Mouse (Mus musculus): ENCODE data around the gene Cxcl3. TPM values are rescaled to one million over a fixed set of nuclear protein-coding genes. Genes with fewer than 3 reads are reported as not detected.

Cxcl3 gene
- polyA plus RNA-seq, 2 experiments = 0.63 TPM; not detected in 1

GRCm38 (mm10) chr5:90838582-90838981 is 52.7 kb downstream of the Cxcl3 start:
- no peak for DNase-seq (ENCODE audit: low spot score)
- WGBS = 68% methylated on average over 5 of the region's 5 CpGs
- Histone ChIP-seq H3K9ac (ENCODE audit: low read depth, low read length, severe bottlenecking) (no peak overlapping the region), H3K9me3 (ENCODE audit: control insufficient read depth, low read length) (no peaks in the 10 kb centered on the region), H3K36me3 (ENCODE audit: control insufficient read depth, insufficient read depth, low read length) (no peaks in the 10 kb centered on the region), H3K4me1 (ENCODE audit: control insufficient read depth, insufficient read depth, low read length) (no peaks in the 10 kb centered on the region), H3K27ac (replicated peaks; ENCODE audit: low read depth, low read length) (no peak overlapping the region), H3K27me3 (ENCODE audit: control insufficient read depth, insufficient read depth, low read length) (no peaks in the 10 kb centered on the region), H3K4me2 (replicated peaks; ENCODE audit: low read depth, low read length, severe bottlenecking) (no peak overlapping the region), H3K4me3 (replicated peaks; ENCODE audit: low read length) (no peak overlapping the region)
- ATAC-seq (ENCODE audit: low FRiP score, low read depth) = no peak
- TF ChIP-seq POLR2A (IDR thresholded peaks at IDR 0.05; ENCODE audit: borderline replicate concordance, extremely low read depth, insufficient read depth, insufficient read length) = no peak

Small RNA genes lying within 50 kb of the gene (microRNA-seq; reads per million reads assigned to microRNA genes)
- gene Gm24322 = not detected

Other genes starting within 250 kb of the Cxcl3 start
- 0.03 TPM in 1 of 2 replicates, not detected in the other for gene 5830473C10Rik, start 225.0 kb upstream of the Cxcl3 start, polyA plus RNA-seq (2012; rRNA removed)
- gene 5830473C10Rik, start 225.0 kb upstream of the Cxcl3 start, polyA plus RNA-seq (2014; fragmentation: Nextera tagmentation; extraction: Ambion mirVana) = not detected in 2 replicates
- gene Rassf6, start 145.4 kb upstream of the Cxcl3 start, polyA plus RNA-seq (2012; rRNA removed) = 1.1 and 1.2 TPM in 2 replicates
- 3.3 and 4.9 TPM in 2 replicates for gene Rassf6, start 145.4 kb upstream of the Cxcl3 start, polyA plus RNA-seq (2014; fragmentation: Nextera tagmentation; extraction: Ambion mirVana)
- 1.3 and 1.4 TPM in 2 replicates for gene Cxcl5, start 26.7 kb upstream of the Cxcl3 start, polyA plus RNA-seq (2012; rRNA removed)
- 1.4 and 2.4 TPM in 2 replicates for gene Cxcl5, start 26.7 kb upstream of the Cxcl3 start, polyA plus RNA-seq (2014; fragmentation: Nextera tagmentation; extraction: Ambion mirVana)
- gene Ppbp, start 17.6 kb upstream of the Cxcl3 start, polyA plus RNA-seq (2012; rRNA removed) = 1.6 and 3.0 TPM in 2 replicates
- gene Ppbp, start 17.6 kb upstream of the Cxcl3 start, polyA plus RNA-seq (2014; fragmentation: Nextera tagmentation; extraction: Ambion mirVana) = 3.0 and 3.2 TPM in 2 replicates
- 41.2 and 50.2 TPM in 2 replicates for gene Pf4, start 13.7 kb upstream of the Cxcl3 start, polyA plus RNA-seq (2012; rRNA removed)
- gene Pf4, start 13.7 kb upstream of the Cxcl3 start, polyA plus RNA-seq (2014; fragmentation: Nextera tagmentation; extraction: Ambion mirVana) = 59.7 and 77.5 TPM in 2 replicates
- gene Cxcl15, start 8.4 kb downstream of the Cxcl3 start, polyA plus RNA-seq (2012; rRNA removed) = 0.09 and 0.28 TPM in 2 replicates
- gene Cxcl15, start 8.4 kb downstream of the Cxcl3 start, polyA plus RNA-seq (2014; fragmentation: Nextera tagmentation; extraction: Ambion mirVana) = 0.33 and 0.44 TPM in 2 replicates
- 2.3 and 2.9 TPM in 2 replicates for gene Cxcl1, start 105.1 kb downstream of the Cxcl3 start, polyA plus RNA-seq (2012; rRNA removed)
- 1.8 and 2.8 TPM in 2 replicates for gene Cxcl1, start 105.1 kb downstream of the Cxcl3 start, polyA plus RNA-seq (2014; fragmentation: Nextera tagmentation; extraction: Ambion mirVana)
- 0.31 and 0.65 TPM in 2 replicates for gene Cxcl2, start 117.8 kb downstream of the Cxcl3 start, polyA plus RNA-seq (2012; rRNA removed)
- not detected in 2 replicates for gene Cxcl2, start 117.8 kb downstream of the Cxcl3 start, polyA plus RNA-seq (2014; fragmentation: Nextera tagmentation; extraction: Ambion mirVana)
- 48.5 and 50.7 TPM in 2 replicates for gene Mthfd2l, start 145.0 kb downstream of the Cxcl3 start, polyA plus RNA-seq (2012; rRNA removed)
- 55.0 and 55.8 TPM in 2 replicates for gene Mthfd2l, start 145.0 kb downstream of the Cxcl3 start, polyA plus RNA-seq (2014; fragmentation: Nextera tagmentation; extraction: Ambion mirVana)
- 0.25 and 0.32 TPM in 2 replicates for gene Epgn, start 241.4 kb downstream of the Cxcl3 start, polyA plus RNA-seq (2012; rRNA removed)
- 0.18 and 0.44 TPM in 2 replicates for gene Epgn, start 241.4 kb downstream of the Cxcl3 start, polyA plus RNA-seq (2014; fragmentation: Nextera tagmentation; extraction: Ambion mirVana)

All from limb, embryonic 14.5 days (tissue).